Mouse (Mus musculus): ENCODE measurements around the gene Rcn3.

Gene Rcn3

GRCm38 (mm10) chr7:45048923-45049657 is 42.9 kb downstream of the Rcn3 start:
- in situ Hi-C loops (cut with MseI, MboI), result no loop called here

GRCm38 (mm10) chr7:45048001-45048890 is 43.8 kb downstream of the Rcn3 start:
- in situ Hi-C loops (cut with MseI, MboI), result no loop called here

GRCm38 (mm10) chr7:45047491-45047890 is 44.5 kb downstream of the Rcn3 start:
- in situ Hi-C loops (cut with MseI, MboI), result no loop called here

- in situ Hi-C loops (cut with MseI, MboI), result no loop called here
Observed at GRCm38 (mm10) chr7:45046853-45047350, 45.1 kb downstream of the Rcn3 start.

GRCm38 (mm10) chr7:45045741-45046140 is 46.3 kb downstream of the Rcn3 start:
- in situ Hi-C loops (cut with MseI, MboI), result no loop called here

- in situ Hi-C loops (cut with MseI, MboI), result no loop called here
Observed at GRCm38 (mm10) chr7:45043307-45043706, 48.7 kb downstream of the Rcn3 start.

GRCm38 (mm10) chr7:45040851-45041250 is 51.2 kb downstream of the Rcn3 start:
- in situ Hi-C loops (cut with MseI, MboI), result no loop called here

- in situ Hi-C loops (cut with MseI, MboI), result no loop called here
Observed at GRCm38 (mm10) chr7:45038411-45038810, 53.6 kb downstream of the Rcn3 start.

- in situ Hi-C loops (cut with MseI, MboI), result no loop called here
Observed at GRCm38 (mm10) chr7:45037720-45038361, 54.2 kb downstream of the Rcn3 start.

GRCm38 (mm10) chr7:45036702-45037101 is 55.3 kb downstream of the Rcn3 start:
- in situ Hi-C loops (cut with MseI, MboI), result no loop called here

GRCm38 (mm10) chr7:45035631-45036030 is 56.4 kb downstream of the Rcn3 start:
- in situ Hi-C loops (cut with MseI, MboI), result no loop called here

GRCm38 (mm10) chr7:45033722-45034359 is 58.2 kb downstream of the Rcn3 start:
- in situ Hi-C loops (cut with MseI, MboI), result no loop called here

Measured in mouse trophoblast stem cell (cell line).